Mouse (Mus musculus) neural tube, embryonic 11.5 days (tissue): ENCODE measurements around the gene Dst. TPM values are rescaled to one million over a fixed set of nuclear protein-coding genes. Genes with fewer than 3 reads are reported as not detected.

Experiments used
- ATAC-seq: fragments of 200-750 bp; cut with Nextera tagmentation; 2 replicates; pipeline ENCODE4 v1.8.0; 2017; ENCODE audit warnings: moderate number of reproducible peaks, mild to moderate bottlenecking, moderate TSS enrichment, moderate library complexity; ENCODE audit not compliant: insufficient read depth, low FRiP score, low TSS enrichment
- DNase-seq: peaks from one replicate; pipeline ENCODE4 v3.0.0-alpha.2; 2015; ENCODE audit warnings: low spot score
- H3K27ac ChIP-seq: fragments of 300-500 bp; sonication (generic); 2 replicates; pipeline ENCODE4 v1.5.1; 2014; ENCODE audit warnings: low read depth, mild to moderate bottlenecking, low read length
- H3K27me3 ChIP-seq: fragments of 300-500 bp; sonication (generic); 2 replicates; pipeline ENCODE4 v1.6.1; 2014; ENCODE audit warnings: mild to moderate bottlenecking, low read length, mixed read lengths; ENCODE audit not compliant: control insufficient read depth, insufficient read depth
- H3K36me3 ChIP-seq: fragments of 300-500 bp; sonication (generic); 2 replicates; pipeline ENCODE4 v1.6.1; 2014; ENCODE audit warnings: mild to moderate bottlenecking, low read length, moderate library complexity, mixed read lengths; ENCODE audit not compliant: control insufficient read depth, insufficient read depth
- H3K4me1 ChIP-seq: fragments of 300-500 bp; sonication (generic); 2 replicates; pipeline ENCODE4 v1.6.1; 2014; ENCODE audit warnings: low read length, mixed read lengths; ENCODE audit not compliant: control insufficient read depth, insufficient read depth
- H3K4me2 ChIP-seq: fragments of 300-500 bp; sonication (generic); 2 replicates; pipeline ENCODE4 v1.6.1; 2014; ENCODE audit warnings: low read depth, mild to moderate bottlenecking, moderate library complexity
- H3K4me3 ChIP-seq: fragments of 300-500 bp; sonication (generic); 2 replicates; pipeline ENCODE4 v1.5.1; 2014; ENCODE audit warnings: low read depth, low read length
- H3K9ac ChIP-seq: fragments of 300-500 bp; sonication (generic); 2 replicates; pipeline ENCODE4 v1.6.1; 2014; ENCODE audit warnings: mild to moderate bottlenecking, low read length
- H3K9me3 ChIP-seq: fragments of 300-500 bp; sonication (generic); 2 replicates; pipeline ENCODE4 v1.6.1; 2016; ENCODE audit warnings: low read length; ENCODE audit not compliant: control insufficient read depth
- WGBS: fragments of 180-500 bp; shearing (Covaris S2); extraction: QIAGEN DNeasy Blood & Tissue Kit; methylation state at CpG from one replicate; pipeline ENCODE4 v1.1.7; 2014; 5-methylcytosine and 5-hydroxymethylcytosine counted together
- polyA plus RNA-seq: library from polyadenylated mRNA; unstranded; fragments of >200 nt; fragmentation: Nextera tagmentation; extraction: Ambion mirVana; gene quantifications from 2 replicates; pipeline ENCODE4 v1.2.1, GENCODE M21; 2014

Gene Dst
- polyA plus RNA-seq, 1 experiment from 2014 or later: 46.2 TPM

DNA sequence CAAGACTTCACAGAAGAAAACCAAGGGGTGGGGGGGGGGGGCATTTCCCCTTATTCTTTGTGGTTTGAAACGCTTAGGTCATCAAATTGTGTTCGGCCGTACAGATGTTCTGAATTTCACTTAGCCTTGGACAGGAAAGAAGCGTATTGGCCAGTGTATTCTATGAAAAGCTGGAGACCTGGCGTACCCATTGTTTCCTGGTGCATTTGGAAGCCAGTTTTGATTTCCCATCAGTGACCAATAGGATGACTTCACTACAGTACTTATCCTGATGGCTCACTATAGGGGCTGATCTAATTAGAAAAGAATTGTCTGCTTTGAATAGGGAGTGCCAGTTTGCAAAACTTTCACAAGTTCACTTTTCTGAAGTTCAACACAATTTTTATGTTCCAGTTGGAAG is 105.5 kb downstream of the Dst start:
- no peak overlapping the region for H3K27ac ChIP-seq
- H3K36me3 ChIP-seq: no peaks in the 10 kb centered on the region
- ATAC-seq (no peak), DNase-seq (no peak)
- no peak overlapping the region for H3K4me3 ChIP-seq
- 77% methylated on average over 5 of the region's 5 CpGs for WGBS
- no peak overlapping the region for H3K4me2 ChIP-seq
- H3K9me3 ChIP-seq: no peaks in the 10 kb centered on the region
- no peaks in the 10 kb centered on the region for H3K27me3 ChIP-seq
- H3K9ac ChIP-seq: no peak overlapping the region
- peaks cover 4% of the 10 kb centered on the region for H3K4me1 ChIP-seq

DNA sequence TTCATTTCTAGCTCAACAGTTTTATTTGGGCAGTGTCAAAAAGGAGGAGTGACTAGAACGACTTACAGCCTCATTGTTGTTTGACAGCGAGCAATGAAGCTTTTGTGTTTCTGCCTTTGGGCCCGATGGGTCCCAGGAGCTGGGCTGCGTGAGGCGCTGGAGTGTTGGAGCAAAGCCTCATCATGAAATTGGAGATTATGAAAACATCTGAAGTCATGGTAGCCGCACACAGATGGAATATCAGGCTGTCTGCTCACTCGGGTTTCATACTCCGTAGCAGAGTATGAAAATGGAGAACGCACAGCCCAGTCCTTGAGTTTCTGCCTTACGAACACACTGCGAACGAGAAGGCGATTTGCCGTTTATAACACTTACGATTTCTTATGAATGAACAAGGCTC is 108.8 kb downstream of the Dst start:
- H3K9me3 ChIP-seq: no peaks in the 10 kb centered on the region
- H3K27ac ChIP-seq: no peak overlapping the region
- H3K9ac ChIP-seq: no peak overlapping the region
- WGBS: 58% methylated on average over 15 of the region's 15 CpGs
- no peaks in the 10 kb centered on the region for H3K36me3 ChIP-seq
- no peaks in the 10 kb centered on the region for H3K27me3 ChIP-seq
- ATAC-seq (no peak), DNase-seq (no peak)
- no peak overlapping the region for H3K4me3 ChIP-seq
- H3K4me2 ChIP-seq: no peak overlapping the region
- peaks cover 4% of the 10 kb centered on the region for H3K4me1 ChIP-seq

DNA sequence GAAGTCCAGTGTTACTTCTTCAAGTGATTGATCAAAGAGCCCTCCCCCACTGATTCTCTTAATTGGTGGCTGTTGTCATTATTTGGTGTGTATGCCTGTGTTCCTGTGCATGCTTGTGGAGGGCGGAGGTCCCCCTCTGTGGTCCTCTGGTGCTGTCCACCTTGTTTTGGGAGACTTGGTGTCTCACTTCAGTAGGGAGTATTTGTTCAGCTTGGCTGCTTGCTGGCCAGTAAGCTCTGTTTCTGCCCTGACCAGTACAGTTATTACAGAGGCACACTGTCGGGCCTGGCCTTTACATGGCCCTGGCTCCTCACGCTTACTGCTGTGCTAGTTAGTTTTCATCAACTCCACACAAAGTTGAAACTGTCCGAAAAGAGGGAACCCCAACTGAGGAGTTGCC is 109.3 kb downstream of the Dst start:
- peaks cover 4% of the 10 kb centered on the region for H3K4me1 ChIP-seq
- H3K4me2 ChIP-seq: no peak overlapping the region
- no peaks in the 10 kb centered on the region for H3K27me3 ChIP-seq
- DNase-seq (no peak), ATAC-seq (no peak)
- H3K4me3 ChIP-seq: no peak overlapping the region
- H3K9ac ChIP-seq: no peak overlapping the region
- H3K36me3 ChIP-seq: no peaks in the 10 kb centered on the region
- 83% methylated on average over 4 of the region's 4 CpGs for WGBS
- H3K27ac ChIP-seq: no peak overlapping the region
- no peaks in the 10 kb centered on the region for H3K9me3 ChIP-seq

DNA sequence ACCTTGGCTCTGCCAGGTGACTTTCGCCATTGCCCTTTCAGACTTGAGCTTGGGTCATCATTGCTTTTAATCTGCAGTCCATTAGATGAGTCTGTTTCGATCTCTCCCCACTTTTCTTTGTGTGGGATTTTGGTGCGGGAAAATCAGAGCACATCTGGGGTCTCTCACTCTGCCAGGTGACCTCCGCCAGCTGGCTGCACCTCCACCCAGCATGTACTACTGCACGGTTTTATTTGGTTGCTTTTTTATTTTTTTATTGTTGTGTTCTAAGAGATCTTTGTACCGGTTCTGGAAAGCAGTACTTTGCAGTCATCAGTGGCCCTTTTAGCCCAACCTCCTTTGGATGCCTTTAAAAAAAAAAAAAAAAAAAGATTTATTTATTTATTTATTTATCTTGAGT is 112.6 kb downstream of the Dst start:
- Histone ChIP-seq H3K9ac (no peak overlapping the region), H3K4me2 (no peak overlapping the region), H3K27me3 (no peaks in the 10 kb centered on the region), H3K27ac (no peak overlapping the region), H3K9me3 (no peaks in the 10 kb centered on the region), H3K4me3 (no peak overlapping the region), H3K36me3 (no peaks in the 10 kb centered on the region), H3K4me1 (peaks cover 2% of the 10 kb centered on the region; the same call in 1 of the 2 replicates)
- ATAC-seq: no peak
- no peak for DNase-seq
- 85% methylated on average over 6 of the region's 6 CpGs for WGBS

DNA sequence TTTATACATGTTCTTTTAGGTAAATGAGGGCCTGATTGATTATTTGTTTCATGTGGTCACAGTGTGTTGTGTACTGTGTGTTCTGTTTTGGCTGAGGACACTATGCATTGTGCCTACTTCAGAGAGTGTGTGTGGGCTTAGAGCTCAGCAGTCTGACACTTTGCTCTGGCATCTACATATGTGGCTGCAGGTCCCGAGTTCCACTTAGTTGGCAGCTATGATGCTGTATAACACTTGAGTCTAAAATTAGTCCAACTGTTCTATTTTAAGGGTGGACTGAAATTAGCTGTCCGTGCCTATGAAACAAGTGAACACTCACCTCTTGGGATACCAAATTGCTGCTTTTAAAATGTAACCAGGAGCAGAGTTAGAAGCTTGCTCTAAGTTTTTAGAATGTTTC is 113.5 kb downstream of the Dst start:
- no peak for DNase-seq
- Histone ChIP-seq H3K9me3 (no peaks in the 10 kb centered on the region), H3K9ac (no peak overlapping the region), H3K4me2 (no peak overlapping the region), H3K4me3 (no peak overlapping the region), H3K27ac (no peak overlapping the region), H3K27me3 (no peaks in the 10 kb centered on the region), H3K4me1 (peaks cover 2% of the 10 kb centered on the region; the same call in 1 of the 2 replicates), H3K36me3 (no peaks in the 10 kb centered on the region)
- no peak for ATAC-seq
- WGBS: 89% methylated on average over 2 of the region's 2 CpGs

DNA sequence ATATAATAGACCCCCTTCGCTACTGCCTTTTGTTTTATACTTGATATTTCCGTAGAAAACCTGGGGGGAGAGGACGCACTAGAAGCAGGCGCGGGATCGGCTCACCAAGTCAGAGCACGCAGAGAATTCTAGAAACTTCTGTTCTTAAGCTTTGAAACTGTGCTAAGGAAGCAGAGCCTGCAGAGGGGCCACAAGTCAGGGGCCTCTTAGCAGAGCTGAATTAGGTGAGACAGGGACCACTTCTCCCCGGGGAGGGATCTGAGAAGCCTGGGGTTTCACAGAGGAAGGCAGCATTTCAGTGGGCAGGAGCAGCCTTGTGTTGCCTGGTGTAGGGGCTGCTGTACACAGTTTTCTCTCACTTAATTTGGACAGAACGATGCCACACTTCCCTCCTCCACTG is 115.1 kb downstream of the Dst start:
- no peak for ATAC-seq
- Histone ChIP-seq H3K36me3 (no peaks in the 10 kb centered on the region), H3K9me3 (no peaks in the 10 kb centered on the region), H3K4me3 (no peak overlapping the region), H3K9ac (no peak overlapping the region), H3K4me1 (no peaks in the 10 kb centered on the region), H3K4me2 (no peak overlapping the region), H3K27me3 (no peaks in the 10 kb centered on the region), H3K27ac (no peak overlapping the region)
- WGBS: 75% methylated on average over 9 of the region's 9 CpGs
- no peak for DNase-seq

DNA sequence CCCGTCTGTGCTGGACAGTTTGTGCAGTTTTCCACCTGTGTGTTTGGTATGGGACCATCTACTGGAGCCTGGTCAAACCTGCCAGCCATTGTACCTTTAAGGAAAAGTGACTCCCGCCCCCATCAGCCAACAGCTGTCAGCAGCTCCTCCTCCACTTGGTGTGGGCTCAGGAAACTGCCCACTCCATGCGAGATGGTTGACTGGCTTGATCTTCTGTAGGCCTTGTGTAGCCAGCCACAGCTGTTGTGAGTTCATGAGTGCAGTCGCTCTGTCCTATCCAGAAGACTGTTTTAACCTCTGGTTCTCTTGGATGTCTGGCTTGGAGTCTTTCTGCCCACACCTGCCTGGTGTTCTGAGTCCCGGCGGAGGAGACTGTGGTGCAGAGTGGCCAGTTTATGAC is 117.9 kb downstream of the Dst start:
- H3K4me2 ChIP-seq: no peak overlapping the region
- no peak overlapping the region for H3K27ac ChIP-seq
- H3K9ac ChIP-seq: no peak overlapping the region
- H3K9me3 ChIP-seq: no peaks in the 10 kb centered on the region
- ATAC-seq: no peak
- H3K36me3 ChIP-seq: no peaks in the 10 kb centered on the region
- no peaks in the 10 kb centered on the region for H3K4me1 ChIP-seq
- no peak overlapping the region for H3K4me3 ChIP-seq
- WGBS: 82% methylated on average over 6 of the region's 6 CpGs
- H3K27me3 ChIP-seq: no peaks in the 10 kb centered on the region
- no peak for DNase-seq

DNA sequence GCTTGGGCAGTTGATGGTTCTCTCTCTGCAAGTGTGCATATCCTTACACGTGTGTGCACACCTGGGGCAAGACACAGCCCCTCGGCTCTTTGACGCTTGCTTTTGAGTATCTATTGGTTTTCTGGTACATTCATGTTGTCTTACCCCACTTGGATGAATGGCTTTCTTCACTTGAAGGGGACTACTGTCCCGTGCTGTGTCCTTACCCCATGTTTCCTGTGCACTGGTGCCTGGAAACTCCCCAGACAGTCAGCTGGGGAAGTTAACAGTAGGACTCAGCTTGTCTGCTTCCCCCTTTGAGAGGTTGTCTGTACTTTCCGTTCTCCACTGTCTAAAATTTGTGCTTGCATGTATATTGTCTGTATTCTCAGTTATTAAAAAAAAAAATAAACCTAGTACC is 120.7 kb downstream of the Dst start:
- no peak overlapping the region for H3K9ac ChIP-seq
- no peaks in the 10 kb centered on the region for H3K4me1 ChIP-seq
- no peaks in the 10 kb centered on the region for H3K9me3 ChIP-seq
- no peak overlapping the region for H3K27ac ChIP-seq
- WGBS: 79% methylated on average over 5 of the region's 5 CpGs
- ATAC-seq (no peak), DNase-seq (no peak)
- no peaks in the 10 kb centered on the region for H3K36me3 ChIP-seq
- no peak overlapping the region for H3K4me3 ChIP-seq
- H3K4me2 ChIP-seq: no peak overlapping the region
- no peaks in the 10 kb centered on the region for H3K27me3 ChIP-seq

DNA sequence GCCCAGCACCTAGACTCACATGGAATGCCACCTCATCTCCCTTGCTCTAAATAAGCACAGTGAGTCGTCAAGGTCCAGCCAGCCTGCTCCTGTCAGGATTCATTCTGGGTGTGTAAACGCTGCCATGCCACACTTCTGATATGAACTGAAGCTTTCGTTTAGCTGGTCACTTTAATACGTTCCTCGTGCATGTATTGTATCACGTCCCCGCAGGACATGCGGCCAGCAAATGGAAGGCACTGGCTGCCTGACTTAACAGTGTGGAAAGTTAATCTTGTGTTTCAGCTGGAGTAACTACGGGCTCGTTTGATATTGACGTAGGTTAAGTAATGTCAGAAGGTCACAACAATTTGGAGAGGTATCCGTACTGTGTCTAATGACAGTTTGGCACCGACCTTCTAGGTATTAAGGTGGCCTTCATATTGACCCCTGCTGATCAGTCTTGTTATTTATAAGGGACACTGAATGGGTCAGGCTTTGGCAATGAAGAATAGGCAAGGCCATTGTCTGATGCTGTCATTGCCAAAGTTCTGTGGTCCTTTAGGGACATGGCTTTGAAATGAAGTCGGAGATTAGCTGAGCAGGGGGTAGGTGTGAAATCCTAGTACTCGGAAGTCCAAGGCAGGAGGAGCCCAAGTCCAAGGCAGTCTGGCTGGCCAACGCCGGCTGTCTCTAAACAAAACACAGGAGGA is 122.5 kb downstream of the Dst start:
- 76% methylated on average over 17 of the region's 17 CpGs for WGBS
- Histone ChIP-seq H3K4me2 (no peak overlapping the region), H3K9ac (no peak overlapping the region), H3K27ac (no peak overlapping the region), H3K27me3 (no peaks in the 10 kb centered on the region), H3K36me3 (no peaks in the 10 kb centered on the region), H3K9me3 (no peaks in the 10 kb centered on the region), H3K4me1 (no peaks in the 10 kb centered on the region), H3K4me3 (no peak overlapping the region)
- DNase-seq (no peak), ATAC-seq (no peak)
